Mouse (Mus musculus): Measurements from ENCODE around the gene Rnf26.

Gene Rnf26

GRCm38 (mm10) chr9:44047571-44048490 lies 65.5 kb downstream of the Rnf26 start:
- DNase-seq (ENCODE audit: low read depth, low spot score), result no peak

- peak; percentile 67 for DNase-seq (ENCODE audit: low read depth, low spot score)
These were observed 66.2 kb downstream of the Rnf26 start for GRCm38 (mm10) chr9:44047071-44047470.

- no peak for DNase-seq (ENCODE audit: low read depth, low spot score)
These were observed 66.9 kb downstream of the Rnf26 start for GRCm38 (mm10) chr9:44046426-44046825.

GRCm38 (mm10) chr9:44045884-44046272 lies 67.4 kb downstream of the Rnf26 start:
- no peak for DNase-seq (ENCODE audit: low read depth, low spot score)

All from CD4-positive, CD25-positive, alpha-beta regulatory T cell, adult 2 months (primary cell).